Mouse (Mus musculus): ENCODE measurements around the gene Ptpra.
A peak's percentile ranks its signal among the peaks of the same experiment; 100 is the strongest.

The Ptpra gene

GRCm38 (mm10) chr2:130563212-130564055 lies 113.4 kb downstream of the Ptpra start, which contains the start of gene Mrps26:
Gene Mrps26 (plus strand): TSS chr2:130563742.
- peak; percentile 92 to 96 for DNase-seq

- DNase-seq = no peak
Observed at GRCm38 (mm10) chr2:130564063-130564462, 114.0 kb downstream of the Ptpra start.

GRCm38 (mm10) chr2:130564983-130565382 lies 114.9 kb downstream of the Ptpra start:
- DNase-seq = no peak

DNA sequence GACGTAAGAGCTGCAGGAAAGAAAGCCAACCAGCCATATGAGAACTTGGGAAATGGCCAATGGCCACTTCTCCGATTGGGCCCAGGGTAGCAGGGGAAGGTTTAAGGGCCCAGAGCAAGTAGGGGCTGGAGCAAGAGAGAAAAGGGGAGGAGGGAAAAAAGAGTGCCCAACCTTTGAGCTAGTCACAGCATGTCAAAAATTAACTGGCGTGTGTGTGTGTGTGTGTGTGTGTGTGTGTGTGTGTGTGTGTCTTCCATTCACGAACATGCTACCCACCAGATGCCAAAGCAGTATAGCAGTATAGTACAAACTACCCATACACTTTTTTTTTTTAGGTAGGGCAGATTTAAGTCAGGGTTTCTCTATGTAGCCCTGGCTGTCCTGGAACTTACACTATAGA lies 118.8 kb downstream of the Ptpra start:
- peak in 1 of 2 experiments; percentile 37 for DNase-seq

DNA sequence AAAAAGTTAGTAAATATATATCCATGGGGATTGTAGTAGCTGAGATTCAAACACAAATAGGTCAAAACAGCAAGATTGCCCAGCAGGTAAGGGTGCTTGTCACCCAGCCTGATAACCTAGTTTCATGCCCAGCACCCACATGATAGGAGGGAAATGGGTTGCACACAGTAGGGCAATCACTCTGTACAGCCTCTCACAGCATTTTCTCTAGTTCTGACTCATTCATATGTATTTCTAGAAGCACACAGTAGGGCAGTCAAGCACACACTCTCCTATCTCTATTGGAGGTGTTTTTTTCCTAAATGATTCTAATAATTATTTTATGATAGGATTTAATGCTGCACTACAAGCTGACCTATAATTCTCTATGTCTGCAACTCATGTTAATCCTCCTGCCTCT lies 119.8 kb downstream of the Ptpra start:
- no peak for DNase-seq

DNA sequence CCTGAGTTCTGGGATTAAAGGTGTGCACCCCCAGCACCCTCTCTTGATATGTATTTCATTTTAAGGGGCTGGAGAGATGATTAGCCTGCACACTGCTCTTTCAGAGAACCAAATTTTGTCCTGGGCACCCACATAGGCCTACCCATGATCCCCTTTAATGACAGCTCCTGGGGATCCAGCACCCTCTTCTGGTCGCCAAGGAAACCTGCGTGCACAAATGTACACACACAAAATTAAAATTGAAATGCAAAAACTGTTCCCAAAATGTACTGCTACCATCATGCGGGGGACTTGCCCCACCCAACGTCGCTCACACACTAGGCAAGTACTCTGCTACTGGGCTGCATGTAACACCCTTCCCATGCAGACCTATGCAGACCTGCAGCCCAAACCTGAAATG lies 124.9 kb downstream of the Ptpra start:
- DNase-seq = no peak

GRCm38 (mm10) chr2:130575873-130576272 lies 125.8 kb downstream of the Ptpra start, which contains the start of gene Oxt:
Gene Oxt (plus strand): TSS chr2:130576173.
- no peak for DNase-seq

- peak; percentile 33 to 53 for DNase-seq
Observed at GRCm38 (mm10) chr2:130576564-130576963, 126.5 kb downstream of the Ptpra start.

DNA sequence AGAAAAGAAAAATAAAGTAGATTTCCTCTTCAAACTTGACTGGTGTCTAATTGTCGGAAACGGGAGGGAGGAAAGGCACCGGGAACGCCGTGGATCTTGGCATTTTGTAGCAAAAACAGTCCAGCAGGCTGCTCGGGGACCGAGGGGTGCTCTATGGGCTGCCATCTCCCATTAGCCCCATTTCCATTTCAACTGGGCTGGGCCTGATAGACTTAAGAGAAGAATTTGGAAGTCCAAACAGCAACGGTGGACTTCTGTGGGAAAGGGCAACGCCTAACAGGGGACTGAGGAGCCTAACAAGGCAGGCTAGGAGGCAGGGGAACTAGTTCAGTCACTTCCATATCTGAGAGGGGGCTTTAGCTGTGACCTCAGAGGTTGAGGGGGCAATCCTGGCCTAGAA lies 126.9 kb downstream of the Ptpra start:
- DNase-seq = no peak

GRCm38 (mm10) chr2:130577632-130578031 lies 127.6 kb downstream of the Ptpra start:
- peak; percentile 63 to 70 for DNase-seq

GRCm38 (mm10) chr2:130578148-130578547 lies 128.1 kb downstream of the Ptpra start:
- DNase-seq = peak; percentile 73 to 75

DNA sequence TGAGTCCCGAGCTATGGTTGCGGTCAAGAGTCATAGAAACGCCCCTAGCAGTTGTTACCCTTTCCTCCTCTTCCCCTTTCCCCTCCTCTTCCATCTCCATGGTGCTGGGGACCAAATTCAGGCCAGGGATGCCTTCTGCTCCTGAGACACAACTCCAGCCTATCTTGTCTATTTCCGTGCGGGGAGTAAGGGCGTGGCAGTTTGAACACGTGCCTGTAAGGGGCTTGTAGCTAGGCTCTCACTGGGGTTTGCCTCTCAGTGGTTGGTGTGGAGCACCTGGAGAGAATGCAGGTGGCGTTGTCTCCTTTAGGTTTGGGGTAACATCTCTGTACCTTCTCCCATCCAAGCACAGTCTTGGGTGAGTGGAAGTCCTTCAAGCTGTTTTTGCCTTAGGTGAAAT lies 129.7 kb downstream of the Ptpra start:
- no peak for DNase-seq

GRCm38 (mm10) chr2:130581201-130581600 lies 131.1 kb downstream of the Ptpra start:
- DNase-seq = no peak

- DNase-seq = no peak
Observed at GRCm38 (mm10) chr2:130582552-130582951, 132.5 kb downstream of the Ptpra start, which contains the start of gene Avp. Gene Avp (minus strand): TSS chr2:130582554.

- no peak for DNase-seq
Observed at GRCm38 (mm10) chr2:130583902-130584560, 134.0 kb downstream of the Ptpra start.

DNA sequence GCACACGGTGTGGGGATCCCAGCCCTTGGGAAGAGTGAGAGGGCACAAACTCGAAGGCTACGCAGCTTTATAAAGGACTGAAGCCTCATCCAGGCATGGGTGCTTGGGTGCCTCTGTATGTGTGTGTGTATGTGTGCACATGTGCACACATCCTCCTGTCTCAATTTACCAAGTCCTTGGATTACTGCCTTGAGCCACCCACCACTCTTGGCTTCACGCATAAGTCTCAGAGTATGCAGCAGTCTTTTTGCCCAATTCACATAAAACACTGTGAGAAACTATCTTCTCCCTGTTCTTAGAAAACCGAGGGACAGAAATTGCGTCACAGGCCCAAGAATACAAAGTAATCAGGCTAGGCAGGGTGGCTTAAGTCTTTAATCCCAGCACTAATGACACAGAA lies 135.9 kb downstream of the Ptpra start:
- no peak for DNase-seq

- no peak for DNase-seq
Observed at GRCm38 (mm10) chr2:130588373-130588772, 138.3 kb downstream of the Ptpra start.

GRCm38 (mm10) chr2:130589157-130589556 lies 139.1 kb downstream of the Ptpra start:
- DNase-seq = no peak

DNA sequence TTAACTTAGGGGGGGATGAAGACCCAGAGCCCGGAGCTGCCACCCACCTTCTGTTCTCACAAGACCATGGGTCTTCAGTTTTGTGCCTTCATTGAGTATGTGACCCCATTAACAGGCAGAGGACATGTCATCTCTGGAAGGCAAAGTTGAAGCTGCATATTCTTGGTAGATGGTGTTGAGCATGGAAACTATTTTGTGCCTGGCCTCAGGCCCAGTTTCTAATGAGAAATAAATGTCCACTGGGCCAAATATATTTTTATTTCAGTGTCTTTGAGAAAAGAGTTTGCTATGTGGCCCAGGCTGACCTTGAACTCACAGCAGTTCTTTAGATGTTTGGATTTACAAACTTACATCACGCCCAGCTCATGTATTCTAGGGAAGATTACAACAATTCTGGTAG lies 139.7 kb downstream of the Ptpra start:
- no peak for DNase-seq

GRCm38 (mm10) chr2:130591016-130591415 lies 140.9 kb downstream of the Ptpra start:
- no peak for DNase-seq

GRCm38 (mm10) chr2:130595596-130595995 lies 145.5 kb downstream of the Ptpra start:
- DNase-seq = no peak

- DNase-seq = peak in 1 of 2 experiments; percentile 38
Observed at GRCm38 (mm10) chr2:130597601-130598010, 147.5 kb downstream of the Ptpra start.

GRCm38 (mm10) chr2:130598399-130598798 lies 148.3 kb downstream of the Ptpra start:
- DNase-seq = no peak

DNA sequence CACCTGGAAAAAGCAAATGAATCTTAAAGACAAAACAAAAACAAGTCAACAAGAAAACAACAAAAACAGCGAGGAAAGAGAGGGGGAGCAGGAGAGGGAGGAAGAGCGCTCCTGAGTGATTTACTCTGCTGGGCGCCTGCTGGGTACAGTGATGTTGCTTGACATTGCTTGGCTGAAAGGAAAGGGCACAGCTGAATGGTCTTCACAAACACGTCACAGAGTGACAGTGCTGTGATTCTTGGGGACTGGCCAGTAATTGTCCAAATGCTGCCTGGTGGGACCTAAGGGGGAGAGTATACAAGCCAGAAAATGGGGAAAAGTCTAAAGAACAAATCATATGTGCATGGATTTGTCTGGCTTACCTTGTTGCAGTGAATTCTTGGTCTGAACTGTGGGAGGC lies 152.1 kb downstream of the Ptpra start:
- no peak for DNase-seq

Measured in kidney, postnatal 4 days (tissue).